Mouse (Mus musculus) large intestine, adult 2 months (tissue): ENCODE measurements around the gene Rc3h1. TPM values are rescaled to one million over a fixed set of nuclear protein-coding genes. Genes with fewer than 3 reads are reported as not detected.

ENCODE experiments used
- DNase-seq: peaks from one replicate; pipeline ENCODE4 v3.0.0-alpha.2; 2012; ENCODE audit warnings: low read depth, low spot score
- WGBS: fragments of 180-500 bp; shearing (Covaris S2); methylation state at CpG from one replicate; pipeline ENCODE4 v1.1.7; 2018; 5-methylcytosine and 5-hydroxymethylcytosine counted together
- polyA plus RNA-seq: library from polyadenylated mRNA; depleted of rRNA; stranded (reverse); fragments of >200 nt; gene quantifications from 2 replicates; pipeline ENCODE4 v1.2.3, GENCODE M21; 2012; rRNA removed

Gene Rc3h1
- polyA plus RNA-seq, 1 experiment, result 6.3 TPM

DNA sequence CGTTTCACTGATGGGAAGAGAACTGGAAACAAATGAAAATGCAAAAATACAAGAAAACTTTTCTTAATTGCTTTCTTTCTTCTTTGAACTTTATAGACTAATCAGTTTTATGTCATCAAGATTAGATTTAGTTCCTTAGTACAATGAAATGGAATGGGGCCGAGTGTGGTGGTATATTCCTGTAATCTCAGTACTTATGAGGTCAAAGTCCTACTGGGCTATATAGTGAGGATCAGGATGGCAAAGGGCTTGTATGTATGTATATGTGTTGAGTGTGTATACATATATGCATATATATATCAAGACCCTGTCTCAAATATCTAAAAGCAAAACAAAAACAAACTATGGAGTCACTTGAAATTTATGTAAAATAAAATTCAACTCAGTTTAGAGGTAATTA, 110.2 kb downstream of the Rc3h1 start:
- no peak for DNase-seq
- WGBS, result 42% methylated on average over 2 of the region's 2 CpGs

DNA sequence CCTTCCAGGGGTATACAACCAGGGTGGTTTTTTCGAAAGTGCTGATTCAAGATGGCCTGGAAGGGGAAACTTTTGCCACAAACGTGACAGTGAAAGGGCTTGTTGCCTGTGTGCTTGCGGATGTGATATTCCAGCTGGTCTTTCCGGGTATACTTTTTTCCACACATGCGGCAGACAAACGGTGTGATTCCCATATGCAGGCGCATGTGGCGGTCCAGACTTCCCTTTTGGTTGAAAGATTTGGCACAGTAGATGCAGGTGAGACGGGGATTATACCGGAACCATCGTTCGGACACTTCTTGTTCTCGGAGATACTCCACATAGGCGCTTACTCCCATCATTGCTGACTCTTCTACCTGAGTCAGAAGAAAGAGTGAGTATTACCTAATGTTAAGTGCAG, 113.8 kb downstream of the Rc3h1 start:
- DNase-seq, result no peak
- WGBS, result 97% methylated on average over 14 of the region's 14 CpGs

Other genes with a start within 250 kb of the Rc3h1 start
- gene Rabgap1l, start 113.2 kb upstream of the Rc3h1 start, polyA plus RNA-seq, result 6.7 and 11.2 TPM in 2 replicates
- 0.38 and 1.2 TPM in 2 replicates for gene Serpinc1, start 72.2 kb downstream of the Rc3h1 start, polyA plus RNA-seq
- 0.52 and 0.78 TPM in 2 replicates for gene Zbtb37, start 128.4 kb downstream of the Rc3h1 start, polyA plus RNA-seq
- gene Dars2, start 164.2 kb downstream of the Rc3h1 start, polyA plus RNA-seq, result 24.1 and 26.5 TPM in 2 replicates
- gene Cenpl, start 164.3 kb downstream of the Rc3h1 start, polyA plus RNA-seq, result 3.5 and 4.3 TPM in 2 replicates
- 5.0 and 5.9 TPM in 2 replicates for gene Klhl20, start 225.1 kb downstream of the Rc3h1 start, polyA plus RNA-seq
- 0.11 TPM in 1 of 2 replicates, not detected in the other for gene Ankrd45, start 236.3 kb downstream of the Rc3h1 start, polyA plus RNA-seq